Mouse (Mus musculus) MEL (cell line): ENCODE results near the gene Tfdp2. TPM values are rescaled to one million over a fixed set of nuclear protein-coding genes. Genes with fewer than 3 reads are reported as not detected.
A peak's percentile ranks its signal among the peaks of the same experiment; 100 is the strongest.

Experiments used
- DNase-seq: peaks from one replicate; pipeline ENCODE4 v3.0.0; 2011; ENCODE audit warnings: low read depth, low spot score
- H3K27ac ChIP-seq: 2 replicates; pipeline ENCODE4 v1.5.1; 2012; ENCODE audit warnings: low read depth, mild to moderate bottlenecking, control low read depth, low read length, moderate library complexity; ENCODE audit not compliant: control insufficient read depth
- H3K27me3 ChIP-seq, 2 experiments: fragments of 150-350 bp in 1 of 2; sonication (generic) in 1 of 2; 2 replicates each; pipeline ENCODE4 v1.6.1; 2012; ENCODE audit warnings: low read length in 2 of 2, mild to moderate bottlenecking in 2 of 2, improper control_type of control experiment in 1 of 2, moderate library complexity in 1 of 2; ENCODE audit not compliant: insufficient read depth in 2 of 2, control insufficient read depth in 1 of 2
- H3K36me3 ChIP-seq, 2 experiments: 2 replicates each; pipeline ENCODE4 v1.6.1; 2012 to 2014; ENCODE audit warnings: low read length in 2 of 2, improper control_type of control experiment in 1 of 2, inconsistent platforms in 1 of 2, mild to moderate bottlenecking in 1 of 2; ENCODE audit not compliant: insufficient read depth in 2 of 2, control insufficient read depth in 1 of 2
- H3K4me1 ChIP-seq, 2 experiments: fragments of 150-350 bp in 1 of 2; sonication (generic) in 1 of 2; 2 replicates each; pipeline ENCODE4 v1.6.1; 2012; ENCODE audit warnings: low read length in 2 of 2, improper control_type of control experiment in 1 of 2, mild to moderate bottlenecking in 1 of 2; ENCODE audit not compliant: insufficient read depth in 2 of 2, control insufficient read depth in 1 of 2
- H3K4me3 ChIP-seq, 2 experiments: fragments of 150-350 bp in 1 of 2; sonication (generic) in 1 of 2; 2 replicates each; pipeline ENCODE4 v1.5.1; 2012; ENCODE audit warnings: low read depth in 2 of 2, low read length in 2 of 2, mild to moderate bottlenecking in 2 of 2, moderate library complexity in 2 of 2, control low read depth in 1 of 2, improper control_type of control experiment in 1 of 2; ENCODE audit not compliant: control insufficient read depth in 1 of 2, insufficient read depth in 1 of 2
- H3K79me2 ChIP-seq: 2 replicates; pipeline ENCODE4 v1.6.1; 2012; ENCODE audit warnings: mild to moderate bottlenecking, low read length, moderate library complexity; ENCODE audit not compliant: control insufficient read depth, poor library complexity, insufficient read depth
- H3K9ac ChIP-seq: 2 replicates; pipeline ENCODE4 v1.6.1; 2012; ENCODE audit warnings: low read depth, mild to moderate bottlenecking, control low read depth, low read length, moderate library complexity; ENCODE audit not compliant: control insufficient read depth, poor library complexity, severe bottlenecking
- H3K9me3 ChIP-seq: fragments of 150-350 bp; sonication (generic); replicated peaks from 2 replicates; pipeline ENCODE4 v1.6.1; 2012; ENCODE audit warnings: mild to moderate bottlenecking, low read length, improper control_type of control experiment, moderate library complexity; ENCODE audit not compliant: insufficient read depth
- BHLHE40 ChIP-seq: IDR thresholded peaks from 2 replicates; pipeline ENCODE4 v1.6.1; 2012; ENCODE audit warnings: low read depth, mild to moderate bottlenecking, inconsistent platforms, low read length, improper control_type of control experiment, borderline replicate concordance
- CHD1 ChIP-seq: IDR thresholded peaks from 2 replicates; pipeline ENCODE4 v1.6.1; 2012; ENCODE audit warnings: low read depth, mild to moderate bottlenecking, inconsistent platforms, low read length, improper control_type of control experiment
- CHD2 ChIP-seq: IDR thresholded peaks from 2 replicates; pipeline ENCODE4 v1.6.1; 2011; ENCODE audit warnings: low read length, improper control_type of control experiment
- ELF1 ChIP-seq: IDR thresholded peaks from 2 replicates; pipeline ENCODE4 v1.6.1; 2014; ENCODE audit warnings: low read depth, mild to moderate bottlenecking, inconsistent platforms, low read length, improper control_type of control experiment, moderate library complexity
- ETS1 ChIP-seq: IDR thresholded peaks from 2 replicates; pipeline ENCODE4 v1.6.1; 2012; ENCODE audit warnings: low read depth, mild to moderate bottlenecking, inconsistent platforms, low read length, improper control_type of control experiment, moderate library complexity
- GABPA ChIP-seq: IDR thresholded peaks from 2 replicates; pipeline ENCODE4 v1.6.1; 2012; ENCODE audit warnings: low read depth, mild to moderate bottlenecking, inconsistent platforms, low read length, improper control_type of control experiment, moderate library complexity
- JUND ChIP-seq: IDR thresholded peaks from 2 replicates; pipeline ENCODE4 v1.6.1; 2011; ENCODE audit warnings: low read depth, mild to moderate bottlenecking, improper control_type of control experiment, low read length
- MEF2A ChIP-seq: IDR thresholded peaks from 2 replicates; pipeline ENCODE4 v1.6.1; 2014; ENCODE audit warnings: low read depth, mild to moderate bottlenecking, inconsistent platforms, low read length, improper control_type of control experiment; ENCODE audit not compliant: poor library complexity, insufficient replicate concordance, severe bottlenecking; ENCODE audit errors: extremely low read depth
- MYC ChIP-seq: IDR thresholded peaks from 2 replicates; pipeline ENCODE4 v1.6.1; 2011; ENCODE audit warnings: low read depth, mild to moderate bottlenecking, low read length, improper control_type of control experiment, moderate library complexity
- NELFE ChIP-seq: IDR thresholded peaks from 2 replicates; pipeline ENCODE4 v1.6.1; 2011; ENCODE audit warnings: low read depth, low read length, improper control_type of control experiment
- POLR2A ChIP-seq, 2 experiments: IDR thresholded peaks; 2 replicates each; pipeline ENCODE4 v1.6.1; 2011 to 2012; ENCODE audit warnings: low read length in 2 of 2, mild to moderate bottlenecking in 2 of 2, control low read depth in 1 of 2, improper control_type of control experiment in 1 of 2, low read depth in 1 of 2, moderate library complexity in 1 of 2; ENCODE audit not compliant: control insufficient read depth in 1 of 2, insufficient read depth in 1 of 2, poor library complexity in 1 of 2
- SIN3A ChIP-seq: IDR thresholded peaks from 2 replicates; pipeline ENCODE4 v1.6.1; 2012; ENCODE audit warnings: low read length, improper control_type of control experiment, inconsistent platforms
- TBP ChIP-seq: IDR thresholded peaks from 2 replicates; pipeline ENCODE4 v1.8.0; 2011; ENCODE audit warnings: low read depth, low read length, improper control_type of control experiment
- USF1 ChIP-seq: IDR thresholded peaks from 2 replicates; pipeline ENCODE4 v1.6.1; 2014; ENCODE audit warnings: low read depth, mild to moderate bottlenecking, inconsistent platforms, low read length, improper control_type of control experiment, moderate library complexity
- ZNF384 ChIP-seq: IDR thresholded peaks from 2 replicates; pipeline ENCODE4 v1.6.1; 2012; ENCODE audit warnings: low read depth, mild to moderate bottlenecking, inconsistent platforms, low read length, improper control_type of control experiment
- polyA plus RNA-seq, 2 experiments: library from polyadenylated mRNA; stranded (reverse) in 1 of 2; unstranded in 1 of 2; fragments of >175 nt in 1 of 2; fragments of >200 nt in 1 of 2; gene quantifications; 2 replicates each; pipeline versions ENCODE4 v1.2.1 to v1.2.4; 2012; ENCODE audit warnings: low replicate concordance in 2 of 2, low read depth in 1 of 2; ENCODE audit not compliant: insufficient read length in 2 of 2, insufficient read depth in 1 of 2, missing spikeins in 1 of 2
- total RNA-seq: library from RNA; depleted of rRNA; stranded (reverse); fragments of 300-350 nt; gene quantifications from 2 replicates; pipeline ENCODE4 v1.2.3, GENCODE M21; 2012

Gene Tfdp2
- total and polyA plus RNA-seq, 3 experiments, result 7.7 to 15.4 TPM; not detected in 1

- H3K27me3 ChIP-seq, result no peaks in the 10 kb centered on the region
- no peaks in the 10 kb centered on the region for H3K79me2 ChIP-seq
- no peak overlapping the region for H3K27ac ChIP-seq
- no peaks in the 10 kb centered on the region for H3K36me3 ChIP-seq
- no peak overlapping the region for H3K4me3 ChIP-seq
- no peaks in the 10 kb centered on the region for H3K4me1 ChIP-seq
- H3K9me3 ChIP-seq, result no peaks in the 10 kb centered on the region
- H3K9ac ChIP-seq, result no peak overlapping the region
- no peak for DNase-seq
- TF ChIP-seq MYC, result no peak
- no peak for TF ChIP-seq NELFE
- TF ChIP-seq, all 39 proteins: peak for 0
These were observed 130.4 kb downstream of the Tfdp2 start for GRCm38 (mm10) chr9:96326496-96326923.

GRCm38 (mm10) chr9:96328226-96328625, 132.2 kb downstream of the Tfdp2 start:
- H3K9me3 ChIP-seq, result no peaks in the 10 kb centered on the region
- DNase-seq, result no peak
- H3K27ac ChIP-seq, result no peak overlapping the region
- H3K4me1 ChIP-seq, result no peaks in the 10 kb centered on the region
- no peaks in the 10 kb centered on the region for H3K27me3 ChIP-seq
- peaks cover 0 to 1% of the 10 kb centered on the region in 2 experiments; a peak in 1 of 4 replicates for H3K36me3 ChIP-seq
- no peaks in the 10 kb centered on the region for H3K79me2 ChIP-seq
- no peak overlapping the region for H3K9ac ChIP-seq
- H3K4me3 ChIP-seq, result no peak overlapping the region
- no peak for TF ChIP-seq POLR2A (IDR thresholded peaks at IDR 0.05; ENCODE audit: control insufficient read depth in 1 of 2, insufficient read depth in 1 of 2, low read depth in 1 of 2, low read length in 2 of 2, poor library complexity in 1 of 2)
- TF ChIP-seq USF1, result no peak
- TF ChIP-seq CHD1, result no peak
- no peak for TF ChIP-seq TBP
- no peak for TF ChIP-seq JUND
- TF ChIP-seq ETS1, result no peak
- TF ChIP-seq MYC, result no peak
- no peak for TF ChIP-seq SIN3A

GRCm38 (mm10) chr9:96331146-96331545, 135.1 kb downstream of the Tfdp2 start:
- Histone ChIP-seq H3K4me3 (no peak overlapping the region), H3K27me3 (no peaks in the 10 kb centered on the region), H3K79me2 (no peaks in the 10 kb centered on the region), H3K27ac (no peak overlapping the region), H3K9ac (no peak overlapping the region), H3K9me3 (no peaks in the 10 kb centered on the region), H3K4me1 (no peaks in the 10 kb centered on the region), H3K36me3 (peaks cover 0 to 11% of the 10 kb centered on the region in 2 experiments; a peak in 2 of 4 replicates)
- DNase-seq, result peak; percentile 11
- TF ChIP-seq ELF1 (no peak), CHD2 (no peak), USF1 (no peak), POLR2A (IDR thresholded peaks at IDR 0.05; ENCODE audit: control insufficient read depth in 1 of 2, insufficient read depth in 1 of 2, low read depth in 1 of 2, low read length in 2 of 2, poor library complexity in 1 of 2) (no peak), ZNF384 (no peak), MEF2A (no peak), BHLHE40 (no peak), GABPA (no peak), MYC (no peak), ETS1 (no peak)
